Mouse (Mus musculus): Measurements from ENCODE around the gene Foxp1.

Gene Foxp1

DNA sequence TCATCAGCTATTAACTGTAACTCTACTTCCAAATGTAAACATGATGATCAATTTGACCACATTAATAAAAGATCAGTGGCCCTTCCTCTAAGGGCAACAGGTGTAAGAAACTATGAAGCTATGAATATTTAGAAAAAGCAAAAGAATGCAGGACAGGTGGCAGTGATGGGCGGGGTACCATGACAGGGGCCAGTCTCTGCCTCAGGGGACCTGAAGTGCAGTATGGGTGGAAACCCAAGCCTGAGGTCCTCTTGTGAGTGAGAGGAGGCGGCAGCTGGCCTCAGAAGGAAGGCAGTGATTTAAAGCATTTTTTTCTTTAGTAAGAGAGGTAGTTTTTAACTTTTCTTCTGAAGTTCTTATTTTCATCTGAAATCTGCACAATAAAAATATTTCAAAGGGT is 468.5 kb downstream of the Foxp1 start:
- WGBS, result 92% methylated on average over 2 of the region's 2 CpGs

DNA sequence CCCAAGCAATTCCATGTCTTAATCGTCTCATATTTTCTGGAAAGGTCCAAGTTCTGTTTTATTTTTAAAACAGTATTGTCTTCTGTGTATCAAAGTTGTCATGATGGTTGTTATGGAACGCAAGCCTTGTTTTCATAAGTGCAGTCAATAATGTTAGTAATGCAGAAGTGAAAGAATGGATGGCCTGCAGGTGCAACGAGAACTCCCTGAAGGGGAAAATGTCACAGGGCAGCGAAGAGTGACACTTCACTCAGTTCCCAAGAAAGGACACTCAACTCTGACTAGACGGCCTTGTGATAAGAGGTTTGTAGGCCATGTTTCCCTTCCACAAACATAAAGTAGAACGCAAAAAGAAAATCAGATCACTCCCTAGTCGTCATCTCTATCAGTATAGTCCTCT is 469.4 kb downstream of the Foxp1 start:
- WGBS, result 92% methylated on average over 7 of the region's 7 CpGs

DNA sequence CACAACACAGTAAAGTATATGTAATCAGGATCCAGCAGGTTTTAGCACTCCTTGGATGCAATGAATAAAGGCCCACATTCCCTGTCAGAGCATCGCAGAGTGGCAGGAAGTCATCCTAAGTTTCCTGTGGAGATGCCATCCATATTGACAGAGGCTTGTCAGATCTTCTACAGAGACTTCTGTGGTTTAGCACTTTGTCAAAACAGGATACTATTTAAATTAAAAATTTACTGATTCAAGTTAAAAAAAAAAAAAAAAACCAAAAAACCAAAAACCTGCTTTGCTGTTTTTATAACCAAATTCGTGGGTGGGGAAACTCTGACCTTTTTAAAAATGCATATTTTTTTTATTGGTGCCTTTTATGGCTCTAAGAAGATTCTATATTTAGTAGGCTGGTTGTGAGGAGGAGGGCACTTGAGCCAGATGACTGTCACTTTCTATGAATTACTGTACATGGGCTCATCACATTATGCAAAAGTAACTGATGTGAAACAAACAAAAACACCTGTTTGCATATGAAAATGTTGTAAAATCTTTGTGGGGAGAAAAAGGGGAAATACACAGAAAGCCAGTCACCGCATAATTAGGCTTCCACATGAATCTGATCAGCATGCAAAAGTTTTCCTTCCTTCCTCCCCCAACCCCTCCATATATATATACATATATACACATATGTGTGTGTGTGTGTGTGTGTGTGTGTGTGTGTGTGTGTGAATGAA is 472.1 kb downstream of the Foxp1 start:
- WGBS, result 64% methylated on average over 3 of the region's 3 CpGs

DNA sequence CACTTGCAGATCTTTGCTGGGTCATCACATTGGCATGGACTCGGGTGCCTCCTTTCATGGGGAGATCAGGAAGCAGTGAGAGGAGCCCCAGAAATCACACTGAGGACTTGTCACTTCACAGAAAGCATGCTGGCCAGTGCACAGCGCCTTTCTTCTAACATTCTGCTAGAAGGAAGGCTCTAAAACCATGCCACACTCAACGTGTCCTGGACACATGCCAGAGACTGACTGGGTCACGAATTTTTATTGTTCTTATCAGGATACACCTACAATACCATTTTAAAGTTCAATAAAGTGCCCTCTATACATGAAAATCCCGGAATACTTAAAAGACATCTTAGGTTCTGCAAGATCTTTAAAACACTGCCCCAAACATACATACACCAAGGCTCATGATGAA is 475.2 kb downstream of the Foxp1 start:
- WGBS, result 59% methylated on average over 5 of the region's 5 CpGs

DNA sequence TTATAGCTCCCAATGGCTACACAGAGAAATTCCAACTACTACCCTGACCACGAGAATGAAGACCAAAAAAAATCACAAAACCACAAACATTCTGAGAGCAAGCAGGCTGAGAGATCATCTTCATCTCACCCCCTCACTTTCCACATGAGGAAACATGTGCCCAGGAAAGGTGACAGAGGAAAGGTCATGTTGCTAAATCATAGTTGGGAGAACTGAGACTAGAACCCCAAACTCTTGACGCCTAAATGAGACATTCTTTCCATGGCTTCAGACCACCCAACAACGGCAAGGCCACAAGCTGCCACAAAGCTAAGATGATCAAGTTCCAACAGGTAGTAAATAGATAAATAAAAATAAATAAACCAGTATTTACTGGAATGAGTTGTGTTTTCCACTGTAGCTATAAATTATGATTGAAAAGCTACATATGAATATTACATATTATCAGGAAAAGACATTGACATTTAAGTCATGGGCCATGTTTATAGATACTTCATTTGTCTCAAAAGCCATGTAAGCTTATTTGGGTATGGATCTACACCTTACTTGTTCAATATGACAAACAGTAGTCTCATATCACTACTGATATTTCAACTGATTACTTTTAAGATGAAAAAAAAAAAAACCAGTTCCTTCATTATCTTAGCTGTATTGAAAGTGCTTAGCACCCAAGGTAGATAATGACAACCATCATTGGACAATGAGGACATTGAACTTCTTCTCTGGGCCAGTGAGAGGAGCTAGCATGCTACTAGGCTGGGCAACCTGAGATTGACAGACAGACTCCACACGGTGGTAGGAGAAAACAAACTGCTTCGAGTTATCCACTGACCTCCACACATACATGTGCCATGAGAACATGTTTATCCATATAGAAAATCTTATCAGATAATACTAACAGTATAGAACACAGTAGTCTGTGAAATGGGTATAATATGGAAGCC is 476.4 kb downstream of the Foxp1 start:
- 83% methylated on average over 5 of the region's 5 CpGs for WGBS

DNA sequence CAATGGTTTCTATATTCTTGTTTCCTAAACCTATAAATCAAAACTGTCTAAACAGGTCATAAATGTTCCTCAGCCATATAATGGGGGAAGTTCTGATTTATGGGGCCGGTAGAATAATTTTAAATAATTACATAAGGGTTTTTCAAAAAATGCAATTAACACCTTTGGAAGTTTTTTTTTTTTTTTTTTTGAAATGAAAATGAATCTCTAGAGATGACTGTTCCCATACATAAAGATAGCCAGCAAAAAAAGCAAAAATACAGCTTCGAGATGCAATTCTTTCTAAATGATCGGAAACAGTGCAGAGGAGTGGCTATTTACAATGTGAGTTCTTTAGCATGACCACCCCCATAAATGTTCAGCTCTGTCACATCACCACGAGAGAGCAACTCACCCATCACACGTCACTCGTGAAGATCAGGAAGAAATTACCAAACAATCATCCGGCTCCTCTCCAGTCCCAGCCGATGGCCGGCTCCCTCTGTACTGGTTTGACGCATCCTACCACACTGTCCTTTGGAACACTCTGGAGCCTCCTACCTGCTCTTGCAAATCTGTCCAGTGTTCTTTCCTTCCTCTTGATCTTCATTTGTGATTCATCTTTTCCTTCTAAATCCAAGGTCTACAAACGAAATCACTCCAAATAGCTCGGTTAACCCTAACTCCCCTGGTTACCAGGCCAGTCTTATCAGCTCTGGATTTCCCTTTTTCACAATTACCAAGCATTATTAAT is 478.4 kb downstream of the Foxp1 start:
- 59% methylated on average over 12 of the region's 12 CpGs for WGBS

DNA sequence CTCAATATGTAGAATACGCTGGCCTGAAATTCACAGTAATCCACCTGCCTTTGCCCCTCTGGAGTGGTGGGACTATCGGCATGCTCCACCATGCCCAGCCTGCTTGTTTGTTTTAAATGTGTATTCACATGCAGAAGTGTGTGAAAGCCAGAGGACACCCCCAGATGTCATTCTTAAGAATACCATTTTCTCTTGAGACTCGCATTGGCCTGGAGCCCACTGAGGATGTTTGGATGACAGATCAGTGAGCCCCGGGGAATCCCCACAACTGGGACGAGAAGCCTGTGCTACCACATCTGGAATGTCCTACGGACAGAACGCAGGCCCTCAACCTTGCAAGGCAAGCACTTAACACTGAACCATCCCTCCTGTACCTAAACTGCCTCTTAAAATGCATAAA is 479.3 kb downstream of the Foxp1 start:
- 67% methylated on average over 7 of the region's 7 CpGs for WGBS

DNA sequence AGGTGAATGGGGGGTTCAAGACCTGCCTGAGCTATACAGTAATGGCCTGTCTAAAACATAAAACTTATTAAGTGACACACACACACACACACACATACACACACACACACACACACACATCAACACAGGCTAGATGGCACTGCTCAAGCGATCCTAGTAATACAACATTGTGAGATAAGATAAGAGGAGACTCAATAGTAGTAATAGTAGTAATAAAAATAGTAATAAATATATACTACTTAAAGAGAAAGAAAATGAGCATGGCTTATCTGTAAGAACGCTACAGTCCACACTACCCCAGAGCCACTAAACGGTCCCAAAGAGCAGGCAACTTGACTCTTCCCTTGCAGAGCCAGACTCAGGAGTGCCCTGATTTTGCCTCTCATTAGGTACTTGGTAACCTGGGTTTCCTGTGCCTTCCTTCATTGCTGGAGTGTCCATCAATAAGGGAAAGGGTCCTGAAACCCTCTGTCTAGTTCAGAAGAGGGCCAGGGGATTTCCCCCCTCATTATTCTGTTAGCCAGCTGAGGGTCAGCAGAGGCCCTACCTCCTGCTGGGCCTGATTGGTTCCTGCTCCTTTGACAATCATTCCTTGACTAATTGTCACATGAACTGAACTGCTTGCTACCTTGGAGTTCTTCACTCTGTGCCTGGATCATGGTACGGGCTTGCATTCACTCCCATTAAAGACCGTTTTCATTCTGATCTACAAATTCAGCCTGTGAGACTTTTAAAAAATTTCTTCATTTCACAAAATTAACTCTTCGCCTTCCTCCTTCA is 480.2 kb downstream of the Foxp1 start:
- WGBS, result 89% methylated on average over 6 of the region's 6 CpGs

DNA sequence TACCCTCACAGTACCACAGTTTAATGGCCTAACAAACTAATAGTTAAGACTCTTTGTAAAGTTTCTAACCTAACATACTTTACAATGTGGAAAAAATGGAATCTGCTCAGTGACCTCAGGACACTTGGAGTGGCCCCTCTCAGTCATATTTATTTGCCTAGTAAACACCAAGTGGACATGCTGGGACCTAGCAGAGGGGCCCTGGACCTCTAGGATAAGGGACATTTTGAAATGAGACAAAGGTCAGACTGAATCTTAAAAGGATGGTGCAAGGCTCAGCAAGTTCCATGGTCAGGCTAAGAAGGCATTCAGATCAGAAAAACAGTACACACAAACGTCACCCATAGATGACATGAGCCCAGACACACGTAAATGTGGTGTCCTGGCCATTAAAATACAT is 483.5 kb downstream of the Foxp1 start:
- WGBS, result 96% methylated on average over 2 of the region's 2 CpGs

DNA sequence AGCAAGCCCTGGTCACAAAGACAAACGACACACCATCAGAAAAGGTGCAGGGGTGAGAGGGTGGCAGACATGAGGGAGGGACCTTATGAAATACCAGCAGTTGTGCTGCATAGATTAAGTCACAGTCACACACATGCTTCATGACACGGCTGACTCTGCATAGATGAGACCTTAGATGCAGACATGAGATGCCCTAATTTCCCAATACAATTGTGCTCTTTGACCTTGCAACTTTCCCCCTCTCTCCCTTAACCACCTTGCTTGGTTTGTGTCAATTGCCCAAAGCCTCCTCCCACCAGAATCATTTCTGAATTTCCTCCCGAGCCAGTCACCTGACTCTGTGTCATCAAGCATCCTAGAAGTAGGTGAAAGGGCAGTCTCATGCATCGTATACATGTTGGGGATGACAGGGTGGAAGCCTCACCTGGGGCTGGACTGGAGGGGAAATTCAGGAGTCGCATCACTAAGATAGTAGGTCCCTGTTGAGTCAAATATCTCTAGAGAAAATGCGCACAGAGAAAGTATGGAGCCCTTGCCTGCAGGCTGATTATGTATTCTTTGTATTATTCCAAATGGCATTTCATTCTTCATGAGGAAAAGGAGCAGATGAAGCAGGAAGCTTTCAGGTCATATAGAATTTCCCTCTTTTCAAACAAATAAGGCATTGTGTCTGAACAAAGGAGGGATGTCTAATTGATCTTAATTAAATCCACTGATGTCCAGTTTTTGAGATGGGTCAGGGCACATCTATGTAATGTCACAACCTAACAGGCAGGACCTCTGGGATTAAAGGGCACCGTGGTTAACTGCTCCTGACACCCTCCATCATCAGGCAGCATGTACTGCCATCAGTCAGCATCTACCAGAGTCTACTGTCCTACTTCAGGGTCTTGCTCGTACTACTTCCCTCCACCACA is 486.8 kb downstream of the Foxp1 start:
- 91% methylated on average over 8 of the region's 8 CpGs for WGBS

DNA sequence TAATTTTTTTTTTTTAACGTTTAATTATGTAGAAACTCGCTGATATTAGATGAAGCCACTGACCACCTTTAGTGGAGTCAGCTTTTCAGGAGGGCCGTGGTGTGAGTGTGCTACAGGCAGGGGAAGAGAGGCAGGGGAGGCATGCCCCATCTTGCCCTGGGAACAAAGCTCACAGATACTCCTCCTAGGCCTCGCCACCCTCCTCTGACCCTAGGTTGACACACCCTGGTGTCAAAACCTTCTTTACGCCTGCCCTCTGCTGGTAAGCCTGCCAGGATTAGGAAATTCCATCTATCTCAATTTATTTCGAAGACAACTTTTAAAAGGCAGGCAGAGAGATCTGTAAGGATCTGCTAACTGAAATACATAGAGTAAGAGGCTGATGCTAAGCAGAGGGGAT is 489.5 kb downstream of the Foxp1 start:
- 74% methylated on average over 6 of the region's 6 CpGs for WGBS

DNA sequence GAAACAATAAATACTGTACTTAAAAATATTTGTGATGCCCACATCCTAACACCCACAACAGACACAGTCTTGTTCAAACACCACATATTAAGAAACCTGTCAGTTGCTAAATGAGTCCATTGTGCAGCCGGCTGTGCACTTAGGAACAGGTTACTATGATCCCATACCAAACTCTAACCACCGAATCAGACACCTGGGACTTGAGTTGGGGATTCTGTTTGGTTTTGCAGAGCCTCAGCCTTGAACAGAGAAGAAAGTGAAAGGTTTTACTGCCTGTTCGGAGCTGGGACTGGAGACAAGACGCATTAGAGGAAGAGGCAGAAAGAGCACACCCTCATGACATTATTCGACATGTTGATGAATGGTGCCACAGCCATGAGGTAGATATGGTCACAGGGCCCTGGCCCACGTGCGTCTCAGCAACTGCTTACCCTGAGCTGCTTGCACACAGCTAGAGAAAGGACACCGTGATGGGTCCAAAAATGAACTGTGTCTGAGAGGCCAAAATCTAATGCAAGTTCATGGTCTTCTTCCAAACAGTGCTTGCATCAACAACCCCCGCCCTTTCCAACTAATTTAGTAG is 491.1 kb downstream of the Foxp1 start:
- 77% methylated on average over 9 of the region's 9 CpGs for whole genome bisulfite sequencing

DNA sequence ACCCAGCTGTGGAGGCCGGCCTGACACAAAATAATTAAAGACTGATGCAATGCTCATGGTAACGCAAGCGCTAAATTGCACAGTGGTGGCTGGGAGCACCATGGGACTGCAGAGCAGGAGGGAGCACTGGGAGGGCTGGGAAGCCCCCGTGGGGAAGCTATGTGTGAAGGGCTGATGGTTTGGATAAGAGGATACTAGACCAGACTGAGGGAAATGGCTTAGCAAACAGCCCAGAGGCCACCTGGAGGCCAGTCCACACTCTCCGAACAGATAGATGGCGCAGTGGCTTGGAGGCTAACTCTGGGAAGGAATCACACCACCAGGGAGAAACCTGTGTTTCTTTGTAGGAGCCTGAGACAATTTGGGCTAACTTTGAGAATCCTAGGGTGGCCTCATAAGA is 492.3 kb downstream of the Foxp1 start:
- 71% methylated on average over 6 of the region's 6 CpGs for WGBS

DNA sequence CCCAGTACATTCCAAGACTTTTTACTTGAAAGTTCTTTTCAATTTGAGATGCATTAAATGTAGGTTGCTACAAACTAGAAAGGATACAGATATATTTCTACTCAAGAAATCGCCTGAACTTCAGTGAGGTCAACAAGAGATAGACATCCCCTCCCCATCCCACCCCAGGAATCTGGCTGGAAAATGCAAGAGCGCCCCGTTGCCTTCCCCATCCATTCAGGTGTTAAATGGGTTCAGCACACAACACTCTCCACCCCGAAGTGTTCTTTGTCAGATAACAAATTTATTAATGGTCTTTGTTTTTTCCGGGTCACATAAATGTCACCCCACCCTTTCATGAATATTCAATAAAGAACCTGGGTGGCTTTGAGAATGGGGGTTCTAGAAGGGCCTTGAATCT is 493.1 kb downstream of the Foxp1 start:
- WGBS, result 64% methylated on average over 5 of the region's 5 CpGs

DNA sequence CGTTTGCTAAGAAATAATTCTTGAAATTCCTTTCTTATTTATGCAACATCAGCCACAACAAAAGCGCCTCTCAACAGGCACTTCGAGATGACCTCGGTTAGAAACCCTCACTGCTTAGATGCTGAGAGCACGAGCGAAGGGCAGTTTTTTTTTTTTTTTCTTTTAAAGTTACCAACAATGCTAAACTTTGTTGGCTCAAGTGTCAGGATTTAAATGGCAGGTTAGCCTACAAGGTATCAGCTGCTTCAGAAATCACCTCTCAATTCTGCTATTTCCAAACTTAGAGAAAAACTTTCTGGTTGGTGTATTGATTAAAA is 493.6 kb downstream of the Foxp1 start:
- WGBS, result 18% methylated on average over 6 of the region's 6 CpGs

DNA sequence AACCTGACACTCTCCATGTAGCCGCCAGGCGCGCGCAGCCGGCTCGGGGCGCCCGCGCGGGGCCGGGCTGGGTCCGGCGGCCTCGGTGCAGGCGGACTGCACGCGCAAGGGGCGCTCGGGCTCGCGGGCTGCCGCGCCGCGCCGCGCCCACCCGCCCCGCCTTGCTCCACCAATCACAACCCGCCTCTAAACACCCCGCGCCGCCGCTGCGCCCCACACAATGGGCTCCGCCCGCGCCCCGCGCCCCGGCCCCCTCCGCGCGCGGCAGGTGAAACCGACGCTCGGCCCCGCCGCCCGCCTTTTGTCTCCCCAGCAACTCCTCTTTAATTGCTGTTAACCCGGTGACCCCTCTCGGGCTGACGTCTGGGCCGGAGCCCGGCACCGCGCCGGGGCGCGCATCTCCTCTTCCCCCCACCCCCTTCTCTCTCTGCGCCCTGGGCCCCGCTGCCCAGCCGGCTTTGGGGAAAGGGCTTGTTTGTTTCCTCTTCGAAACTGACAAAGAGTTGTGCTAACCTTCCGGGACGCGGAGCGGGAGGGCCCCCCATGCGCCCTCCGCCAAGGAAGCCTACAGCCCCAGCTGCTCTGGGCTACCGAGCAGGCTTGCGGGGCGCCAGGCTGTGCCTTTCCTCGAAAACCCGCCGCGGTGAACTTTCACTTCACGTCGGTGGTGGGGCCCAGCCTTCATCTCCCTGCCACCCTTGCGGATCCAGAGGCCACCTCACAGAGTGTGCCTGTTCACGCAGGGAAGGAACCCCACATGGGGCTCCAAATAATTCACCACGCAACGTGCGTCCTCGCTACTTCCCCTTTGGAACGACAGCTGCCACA is 494.1 kb downstream of the Foxp1 start:
- WGBS, result 2% methylated on average over 83 of the region's 87 CpGs

DNA sequence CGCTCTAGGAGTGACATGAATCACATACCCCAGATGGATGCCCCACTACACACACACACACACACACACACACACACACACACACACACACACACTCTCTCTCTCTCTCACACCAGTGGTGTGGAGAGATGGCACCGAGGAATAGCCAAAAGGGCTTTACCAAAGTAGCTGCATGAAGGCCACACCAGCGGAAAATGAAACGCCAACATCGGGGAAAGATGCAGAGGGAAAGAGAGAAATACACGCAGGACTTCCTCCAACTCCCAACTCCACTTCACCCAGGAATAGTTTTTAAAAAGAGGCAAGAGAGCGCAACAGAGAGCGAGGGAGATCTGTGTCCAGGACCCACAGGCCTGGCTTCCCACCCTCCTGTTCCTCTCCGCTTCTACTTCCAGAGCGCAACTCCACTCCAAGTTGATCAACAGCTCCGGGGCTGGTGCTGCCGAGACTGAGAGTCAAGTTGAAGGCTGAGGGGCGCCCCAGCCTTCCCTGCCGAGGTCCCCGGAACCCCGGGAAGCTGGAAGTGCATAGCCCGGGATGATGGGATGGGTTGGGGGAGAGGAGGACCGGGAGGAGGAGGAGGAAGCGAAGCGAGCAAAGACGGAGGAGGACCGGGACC is 494.9 kb downstream of the Foxp1 start:
- WGBS, result 6% methylated on average over 21 of the region's 22 CpGs

DNA sequence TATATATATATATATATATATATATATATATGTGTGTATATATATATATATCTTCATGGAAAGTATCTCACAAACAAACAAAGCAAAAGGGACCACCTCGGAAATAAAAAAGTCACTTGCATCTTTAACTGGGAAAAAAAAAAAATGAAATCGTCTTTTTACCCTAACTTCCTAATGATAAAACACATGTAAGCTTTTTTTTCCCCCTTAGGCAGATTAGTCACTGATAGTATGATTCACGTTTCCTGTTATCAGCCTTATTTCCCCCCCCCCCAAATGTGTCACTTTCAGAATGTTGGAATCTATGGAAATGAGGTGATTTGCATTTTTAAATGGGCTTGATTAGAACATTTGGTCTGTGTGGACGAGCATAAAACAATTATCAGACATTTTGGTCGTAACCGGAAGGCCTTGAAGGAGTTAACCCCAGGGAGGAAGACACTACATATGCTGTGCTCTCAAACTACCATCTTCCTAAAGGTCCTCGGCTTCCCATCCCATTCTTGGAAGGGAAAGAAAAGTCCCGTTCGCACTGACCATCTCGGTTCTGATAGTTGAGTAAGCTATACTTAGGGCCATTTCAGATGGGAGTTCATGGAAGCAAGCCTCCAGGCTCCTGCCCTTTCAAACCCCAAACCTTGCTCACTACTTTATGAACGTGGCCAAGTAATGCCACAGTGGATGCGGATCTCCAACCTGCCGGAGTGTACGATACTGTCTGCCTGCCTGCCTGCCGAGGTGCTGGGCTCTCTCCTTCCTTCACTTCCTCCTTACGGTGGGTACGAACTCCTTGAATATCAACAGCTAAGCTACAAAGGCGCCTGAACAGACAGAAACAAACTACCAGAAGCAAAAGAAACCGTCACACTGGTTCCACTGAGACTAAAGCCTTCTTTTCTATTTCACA is 495.6 kb downstream of the Foxp1 start:
- WGBS, result 41% methylated on average over 19 of the region's 19 CpGs
